Mouse (Mus musculus): ENCODE measurements around the gene Fkbp7. TPM values are rescaled to one million over a fixed set of nuclear protein-coding genes. Genes with fewer than 3 reads are reported as not detected.

Fkbp7 gene
- polyA plus RNA-seq, 2 experiments: 2.5 to 4.2 TPM

GRCm38 (mm10) chr2:76675949-76676348 lies 3.0 kb upstream of the Fkbp7 start:
- peaks cover 10 to 17% of the 10 kb centered on the region in 2 experiments for H3K4me1 ChIP-seq (replicated peaks; ENCODE audit: control insufficient read depth in 2 of 2, insufficient read depth in 2 of 2, low read length in 1 of 2)
- ATAC-seq (ENCODE audit: insufficient read depth) (no peak), DNase-seq (ENCODE audit: low read depth in 3 of 3, low spot score in 3 of 3) (no peak)
- H3K4me2 ChIP-seq (ENCODE audit: low read depth): peak overlapping the region; percentile 80
- no peak overlapping the region; the same call in none of the 2 replicates for H3K9ac ChIP-seq (replicated peaks)
- peaks cover 4% of the 10 kb centered on the region; the same call in 1 of the 2 replicates for H3K36me3 ChIP-seq (replicated peaks; ENCODE audit: control insufficient read depth, insufficient read depth, low read depth)
- H3K27ac ChIP-seq: no peak overlapping the region
- 17% methylated on average over 4 of the region's 4 CpGs for WGBS (ENCODE audit: insufficient replicate concordance)
- H3K4me3 ChIP-seq (ENCODE audit: insufficient read depth in 1 of 2, low read depth in 2 of 2, low read length in 2 of 2): peak overlapping the region; percentile 21 to 87; a peak in 3 of 4 replicates
- no peaks in the 10 kb centered on the region for H3K27me3 ChIP-seq (ENCODE audit: control insufficient read depth, insufficient read depth, low read length)
- H3K9me3 ChIP-seq (ENCODE audit: control insufficient read depth, low read length): no peaks in the 10 kb centered on the region
- TF ChIP-seq EP300 (IDR thresholded peaks at IDR 0.05; ENCODE audit: low read depth) (no peak), CTCF (IDR thresholded peaks at IDR 0.05; ENCODE audit: low read depth) (no peak)

DNA sequence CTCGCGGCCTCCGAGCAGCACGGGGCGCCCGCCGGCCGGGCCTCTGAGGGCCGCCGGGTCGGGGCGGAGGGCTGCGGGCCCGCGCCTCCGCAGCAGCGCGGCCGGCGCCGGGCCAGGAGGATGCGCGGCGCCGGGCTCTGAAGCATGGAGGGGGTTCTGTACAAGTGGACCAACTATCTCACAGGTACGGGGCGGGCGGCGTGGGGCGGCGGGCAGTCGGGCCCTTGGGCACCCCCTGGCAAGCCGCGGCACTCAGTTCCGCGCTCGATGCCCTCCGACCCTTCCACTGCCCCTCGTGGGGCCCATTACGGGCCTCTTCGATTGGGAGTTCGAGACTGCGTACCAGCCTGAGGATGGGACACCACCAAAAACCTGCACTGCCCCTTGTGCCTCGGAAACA lies 2.5 kb upstream of the Fkbp7 start:
- H3K9me3 ChIP-seq (ENCODE audit: control insufficient read depth, low read length): no peaks in the 10 kb centered on the region
- DNase-seq (ENCODE audit: low read depth in 3 of 3, low spot score in 3 of 3): no peak
- H3K4me2 ChIP-seq (ENCODE audit: low read depth): peak overlapping the region; percentile 80
- WGBS (ENCODE audit: insufficient replicate concordance): under 1% methylated on average over 44 of the region's 44 CpGs
- no peak for TF ChIP-seq EP300 (IDR thresholded peaks at IDR 0.05; ENCODE audit: low read depth)
- no peak for TF ChIP-seq CTCF (IDR thresholded peaks at IDR 0.05; ENCODE audit: low read depth)
- ATAC-seq (ENCODE audit: insufficient read depth): peak; percentile 48
- H3K36me3 ChIP-seq (replicated peaks; ENCODE audit: control insufficient read depth, insufficient read depth, low read depth): peaks cover 3% of the 10 kb centered on the region; the same call in 1 of the 2 replicates
- H3K4me3 ChIP-seq (ENCODE audit: insufficient read depth in 1 of 2, low read depth in 2 of 2, low read length in 2 of 2): peak overlapping the region; percentile 70 to 87
- peaks cover 10 to 17% of the 10 kb centered on the region in 2 experiments for H3K4me1 ChIP-seq (replicated peaks; ENCODE audit: control insufficient read depth in 2 of 2, insufficient read depth in 2 of 2, low read length in 1 of 2)
- no peak overlapping the region for H3K27ac ChIP-seq
- H3K27me3 ChIP-seq (ENCODE audit: control insufficient read depth, insufficient read depth, low read length): no peaks in the 10 kb centered on the region
- peak overlapping the region; percentile 72 for H3K9ac ChIP-seq (replicated peaks)

GRCm38 (mm10) chr2:76674725-76675427 lies 2.0 kb upstream of the Fkbp7 start, which contains the start of gene Plekha3:
TSS of gene Plekha3 (plus strand) at chr2:76675281.
- H3K27me3 ChIP-seq (ENCODE audit: control insufficient read depth, insufficient read depth, low read length): no peaks in the 10 kb centered on the region
- DNase-seq (ENCODE audit: low read depth in 3 of 3, low spot score in 3 of 3): peak in 2 of 3 experiments; percentile 45 to 46
- peak; percentile 71 for ATAC-seq (ENCODE audit: insufficient read depth)
- H3K4me2 ChIP-seq (ENCODE audit: low read depth): peak within 1 kb of the TSS; percentile 80
- H3K4me1 ChIP-seq (replicated peaks; ENCODE audit: control insufficient read depth in 2 of 2, insufficient read depth in 2 of 2, low read length in 1 of 2): peaks cover 10 to 17% of the 10 kb centered on the region in 2 experiments
- WGBS (ENCODE audit: insufficient replicate concordance): 3% methylated on average over 47 of the region's 52 CpGs
- peak within 1 kb of the TSS; percentile 72 for H3K9ac ChIP-seq (replicated peaks)
- H3K4me3 ChIP-seq (ENCODE audit: insufficient read depth in 1 of 2, low read depth in 2 of 2, low read length in 2 of 2): peak within 1 kb of the TSS; percentile 70 to 87
- TF ChIP-seq EP300 (IDR thresholded peaks at IDR 0.05; ENCODE audit: low read depth): no peak
- TF ChIP-seq CTCF (IDR thresholded peaks at IDR 0.05; ENCODE audit: low read depth): no peak
- H3K9me3 ChIP-seq (ENCODE audit: control insufficient read depth, low read length): no peaks in the 10 kb centered on the region
- peak within 1 kb of the TSS; percentile 51; the same call in 1 of the 2 replicates for H3K27ac ChIP-seq
- no peaks in the 10 kb centered on the region for H3K36me3 ChIP-seq (replicated peaks; ENCODE audit: control insufficient read depth, insufficient read depth, low read depth)

GRCm38 (mm10) chr2:76673472-76674081 lies 661 bp upstream of the Fkbp7 start:
- Histone ChIP-seq H3K9me3 (ENCODE audit: control insufficient read depth, low read length) (no peaks in the 10 kb centered on the region), H3K4me1 (replicated peaks; ENCODE audit: control insufficient read depth in 2 of 2, insufficient read depth in 2 of 2, low read length in 1 of 2) (peaks cover 10 to 17% of the 10 kb centered on the region in 2 experiments), H3K9ac (replicated peaks) (no peak overlapping the region), H3K4me3 (ENCODE audit: insufficient read depth in 1 of 2, low read depth in 2 of 2, low read length in 2 of 2) (peak overlapping the region in 1 of 2 experiments; percentile 56; a peak in 2 of 4 replicates), H3K4me2 (ENCODE audit: low read depth) (peak overlapping the region; percentile 88), H3K27ac (peak overlapping the region; percentile 25), H3K36me3 (replicated peaks; ENCODE audit: control insufficient read depth, insufficient read depth, low read depth) (no peaks in the 10 kb centered on the region), H3K27me3 (ENCODE audit: control insufficient read depth, insufficient read depth, low read length) (no peaks in the 10 kb centered on the region)
- peak; percentile 59 for TF ChIP-seq CTCF (IDR thresholded peaks at IDR 0.05; ENCODE audit: low read depth)
- no peak for TF ChIP-seq EP300 (IDR thresholded peaks at IDR 0.05; ENCODE audit: low read depth)
- peak; percentile 26; the same call in 1 of the 2 replicates for ATAC-seq (ENCODE audit: insufficient read depth)
- DNase-seq (ENCODE audit: low read depth in 3 of 3, low spot score in 3 of 3): peak; percentile 45 to 53 (median 47)
- 30% methylated on average over 7 of the region's 7 CpGs for WGBS (ENCODE audit: insufficient replicate concordance)
